Mouse (Mus musculus): ENCODE measurements around the gene Ces2c. TPM values are rescaled to one million over a fixed set of nuclear protein-coding genes. Genes with fewer than 3 reads are reported as not detected.

Gene Ces2c
- not detected in 2 replicates for polyA plus RNA-seq (2014; fragmentation: Nextera tagmentation; extraction: Ambion mirVana)

GRCm38 (mm10) chr8:104846831-104847230 is at the start of gene Ces2c:
Gene Ces2c (plus strand): TSS chr8:104847068.
- no peak within 1 kb of the TSS for H3K27ac ChIP-seq (ENCODE audit: low read depth, low read length)
- H3K9me3 ChIP-seq (replicated peaks; ENCODE audit: control insufficient read depth, low read length), result no peaks in the 10 kb centered on the region
- H3K36me3 ChIP-seq (ENCODE audit: control insufficient read depth, insufficient read depth, low read length), result no peaks in the 10 kb centered on the region
- no peaks in the 10 kb centered on the region for H3K27me3 ChIP-seq (ENCODE audit: control insufficient read depth, insufficient read depth, low read length)
- H3K9ac ChIP-seq (ENCODE audit: low read depth, low read length), result no peak within 1 kb of the TSS
- H3K4me2 ChIP-seq, result no peak within 1 kb of the TSS
- ATAC-seq (replicated peaks; ENCODE audit: insufficient number of reproducible peaks, low FRiP score, low TSS enrichment), result no peak
- WGBS (ENCODE audit: insufficient replicate concordance), result 73% methylated on average over 3 of the region's 3 CpGs
- H3K4me3 ChIP-seq (ENCODE audit: low read depth, low read length), result no peak within 1 kb of the TSS
- no peaks in the 10 kb centered on the region for H3K4me1 ChIP-seq (ENCODE audit: control insufficient read depth, insufficient read depth, low read length)

- ATAC-seq (replicated peaks; ENCODE audit: insufficient number of reproducible peaks, low FRiP score, low TSS enrichment), result no peak
- no peak overlapping the region for H3K27ac ChIP-seq (ENCODE audit: low read depth, low read length)
Observed at GRCm38 (mm10) chr8:104799385-104799784, 47.5 kb upstream of the Ces2c start.

GRCm38 (mm10) chr8:104806127-104806526 is 40.7 kb upstream of the Ces2c start:
- ATAC-seq (replicated peaks; ENCODE audit: insufficient number of reproducible peaks, low FRiP score, low TSS enrichment), result no peak
- no peaks in the 10 kb centered on the region for H3K27me3 ChIP-seq (ENCODE audit: control insufficient read depth, insufficient read depth, low read length)
- no peak overlapping the region for H3K9ac ChIP-seq (ENCODE audit: low read depth, low read length)
- no peak overlapping the region for H3K4me3 ChIP-seq (ENCODE audit: low read depth, low read length)
- 36% methylated on average over 2 of the region's 2 CpGs for WGBS (ENCODE audit: insufficient replicate concordance)
- no peak overlapping the region for H3K4me2 ChIP-seq
- no peaks in the 10 kb centered on the region for H3K36me3 ChIP-seq (ENCODE audit: control insufficient read depth, insufficient read depth, low read length)
- no peak overlapping the region for H3K27ac ChIP-seq (ENCODE audit: low read depth, low read length)
- H3K4me1 ChIP-seq (ENCODE audit: control insufficient read depth, insufficient read depth, low read length), result no peaks in the 10 kb centered on the region
- H3K9me3 ChIP-seq (replicated peaks; ENCODE audit: control insufficient read depth, low read length), result no peaks in the 10 kb centered on the region

More at GRCm38 (mm10) chr8:104799385-104799784, 47.5 kb upstream of the Ces2c start:
- H3K4me2 ChIP-seq, result no peak overlapping the region
- H3K27me3 ChIP-seq (ENCODE audit: control insufficient read depth, insufficient read depth, low read length), result no peaks in the 10 kb centered on the region
- no peak overlapping the region for H3K4me3 ChIP-seq (ENCODE audit: low read depth, low read length)
- no peaks in the 10 kb centered on the region for H3K9me3 ChIP-seq (replicated peaks; ENCODE audit: control insufficient read depth, low read length)
- H3K9ac ChIP-seq (ENCODE audit: low read depth, low read length), result no peak overlapping the region
- 85% methylated on average over 1 of the region's 1 CpGs for WGBS (ENCODE audit: insufficient replicate concordance)
- H3K36me3 ChIP-seq (ENCODE audit: control insufficient read depth, insufficient read depth, low read length), result no peaks in the 10 kb centered on the region
- H3K4me1 ChIP-seq (ENCODE audit: control insufficient read depth, insufficient read depth, low read length), result no peaks in the 10 kb centered on the region

GRCm38 (mm10) chr8:104808542-104809413 is 38.1 kb upstream of the Ces2c start:
- Histone ChIP-seq H3K9me3 (replicated peaks; ENCODE audit: control insufficient read depth, low read length) (no peaks in the 10 kb centered on the region), H3K4me3 (ENCODE audit: low read depth, low read length) (no peak overlapping the region), H3K9ac (ENCODE audit: low read depth, low read length) (no peak overlapping the region), H3K4me1 (ENCODE audit: control insufficient read depth, insufficient read depth, low read length) (no peaks in the 10 kb centered on the region), H3K4me2 (no peak overlapping the region), H3K27me3 (ENCODE audit: control insufficient read depth, insufficient read depth, low read length) (no peaks in the 10 kb centered on the region), H3K27ac (ENCODE audit: low read depth, low read length) (no peak overlapping the region), H3K36me3 (ENCODE audit: control insufficient read depth, insufficient read depth, low read length) (no peaks in the 10 kb centered on the region)
- no peak for ATAC-seq (replicated peaks; ENCODE audit: insufficient number of reproducible peaks, low FRiP score, low TSS enrichment)
- 79% methylated on average over 7 of the region's 7 CpGs for WGBS (ENCODE audit: insufficient replicate concordance)

- Histone ChIP-seq H3K36me3 (ENCODE audit: control insufficient read depth, insufficient read depth, low read length) (no peaks in the 10 kb centered on the region), H3K4me2 (no peak overlapping the region), H3K27me3 (ENCODE audit: control insufficient read depth, insufficient read depth, low read length) (no peaks in the 10 kb centered on the region), H3K27ac (ENCODE audit: low read depth, low read length) (no peak overlapping the region), H3K4me3 (ENCODE audit: low read depth, low read length) (no peak overlapping the region), H3K4me1 (ENCODE audit: control insufficient read depth, insufficient read depth, low read length) (no peaks in the 10 kb centered on the region), H3K9ac (ENCODE audit: low read depth, low read length) (no peak overlapping the region), H3K9me3 (replicated peaks; ENCODE audit: control insufficient read depth, low read length) (no peaks in the 10 kb centered on the region)
- no peak for ATAC-seq (replicated peaks; ENCODE audit: insufficient number of reproducible peaks, low FRiP score, low TSS enrichment)
- WGBS (ENCODE audit: insufficient replicate concordance), result 86% methylated on average over 3 of the region's 3 CpGs
Observed at GRCm38 (mm10) chr8:104809436-104809835, 37.4 kb upstream of the Ces2c start.

GRCm38 (mm10) chr8:104826912-104827311 is 20.0 kb upstream of the Ces2c start:
- 60% methylated on average over 1 of the region's 1 CpGs for WGBS (ENCODE audit: insufficient replicate concordance)
- no peaks in the 10 kb centered on the region for H3K4me1 ChIP-seq (ENCODE audit: control insufficient read depth, insufficient read depth, low read length)

DNA sequence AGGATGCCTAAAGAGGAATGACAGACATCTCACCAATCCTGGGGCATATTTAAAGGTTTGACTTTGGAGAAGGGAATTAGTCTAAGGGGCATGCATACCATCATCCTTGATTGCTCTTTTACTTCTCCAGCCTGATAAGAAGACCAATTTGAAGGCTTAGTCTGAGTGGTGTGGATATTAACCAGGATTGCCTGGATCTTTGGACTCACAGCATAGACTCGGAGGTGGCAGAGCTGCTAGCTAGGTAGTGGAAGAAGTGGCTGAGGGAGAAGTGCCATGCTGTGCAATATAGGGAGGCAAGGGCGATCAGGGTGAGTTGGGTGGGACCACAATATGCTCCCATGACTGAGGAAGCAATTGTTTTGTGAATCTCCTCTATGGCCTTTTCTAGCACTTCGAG is 18.6 kb upstream of the Ces2c start:
- H3K4me1 ChIP-seq (ENCODE audit: control insufficient read depth, insufficient read depth, low read length), result no peaks in the 10 kb centered on the region
- H3K27ac ChIP-seq (ENCODE audit: low read depth, low read length), result no peak overlapping the region
- no peak overlapping the region for H3K4me2 ChIP-seq
- H3K9ac ChIP-seq (ENCODE audit: low read depth, low read length), result no peak overlapping the region
- 56% methylated on average over 3 of the region's 3 CpGs for WGBS (ENCODE audit: insufficient replicate concordance)
- no peak for ATAC-seq (replicated peaks; ENCODE audit: insufficient number of reproducible peaks, low FRiP score, low TSS enrichment)
- H3K4me3 ChIP-seq (ENCODE audit: low read depth, low read length), result no peak overlapping the region
- no peaks in the 10 kb centered on the region for H3K36me3 ChIP-seq (ENCODE audit: control insufficient read depth, insufficient read depth, low read length)
- no peaks in the 10 kb centered on the region for H3K9me3 ChIP-seq (replicated peaks; ENCODE audit: control insufficient read depth, low read length)
- H3K27me3 ChIP-seq (ENCODE audit: control insufficient read depth, insufficient read depth, low read length), result no peaks in the 10 kb centered on the region

More at GRCm38 (mm10) chr8:104826912-104827311, 20.0 kb upstream of the Ces2c start:
- Histone ChIP-seq H3K27me3 (ENCODE audit: control insufficient read depth, insufficient read depth, low read length) (no peaks in the 10 kb centered on the region), H3K36me3 (ENCODE audit: control insufficient read depth, insufficient read depth, low read length) (no peaks in the 10 kb centered on the region), H3K9me3 (replicated peaks; ENCODE audit: control insufficient read depth, low read length) (no peaks in the 10 kb centered on the region), H3K9ac (ENCODE audit: low read depth, low read length) (no peak overlapping the region), H3K4me3 (ENCODE audit: low read depth, low read length) (no peak overlapping the region), H3K4me2 (no peak overlapping the region), H3K27ac (ENCODE audit: low read depth, low read length) (no peak overlapping the region)
- no peak for ATAC-seq (replicated peaks; ENCODE audit: insufficient number of reproducible peaks, low FRiP score, low TSS enrichment)

- WGBS (ENCODE audit: insufficient replicate concordance), result 63% methylated on average over 5 of the region's 5 CpGs
- Histone ChIP-seq H3K9ac (ENCODE audit: low read depth, low read length) (no peak within 1 kb of the TSS), H3K36me3 (ENCODE audit: control insufficient read depth, insufficient read depth, low read length) (no peaks in the 10 kb centered on the region), H3K27ac (ENCODE audit: low read depth, low read length) (no peak within 1 kb of the TSS), H3K4me1 (ENCODE audit: control insufficient read depth, insufficient read depth, low read length) (no peaks in the 10 kb centered on the region), H3K9me3 (replicated peaks; ENCODE audit: control insufficient read depth, low read length) (no peaks in the 10 kb centered on the region), H3K27me3 (ENCODE audit: control insufficient read depth, insufficient read depth, low read length) (no peaks in the 10 kb centered on the region), H3K4me2 (no peak within 1 kb of the TSS), H3K4me3 (ENCODE audit: low read depth, low read length) (no peak within 1 kb of the TSS)
- no peak for ATAC-seq (replicated peaks; ENCODE audit: insufficient number of reproducible peaks, low FRiP score, low TSS enrichment)
Observed at GRCm38 (mm10) chr8:104831440-104831839, 15.4 kb upstream of the Ces2c start, which contains the start of gene Ces2b. Gene Ces2b (plus strand): TSS chr8:104831572.
